Mouse (Mus musculus) neural tube, embryonic 12.5 days (tissue): ENCODE measurements around the gene Trak1. TPM values are rescaled to one million over a fixed set of nuclear protein-coding genes. Genes with fewer than 3 reads are reported as not detected.

Experiments used
- ATAC-seq: fragments of 200-750 bp; cut with Nextera tagmentation; 2 replicates; pipeline ENCODE4 v1.8.0; 2017; ENCODE audit warnings: low read depth, mild to moderate bottlenecking, moderate TSS enrichment, moderate library complexity; ENCODE audit not compliant: low FRiP score
- H3K27ac ChIP-seq: fragments of 300-500 bp; sonication (generic); 2 replicates; pipeline ENCODE4 v1.5.1; 2016
- H3K27me3 ChIP-seq: fragments of 300-500 bp; sonication (generic); replicated peaks from 2 replicates; pipeline ENCODE4 v1.6.1; 2016; ENCODE audit warnings: mild to moderate bottlenecking
- H3K36me3 ChIP-seq: fragments of 300-500 bp; sonication (generic); 2 replicates; pipeline ENCODE4 v1.6.1; 2016; ENCODE audit warnings: mild to moderate bottlenecking
- H3K4me1 ChIP-seq: fragments of 300-500 bp; sonication (generic); 2 replicates; pipeline ENCODE4 v1.6.1; 2016
- H3K4me2 ChIP-seq: fragments of 300-500 bp; sonication (generic); replicated peaks from 2 replicates; pipeline ENCODE4 v1.6.1; 2016; ENCODE audit warnings: mild to moderate bottlenecking
- H3K4me3 ChIP-seq: fragments of 300-500 bp; sonication (generic); 2 replicates; pipeline ENCODE4 v1.5.1; 2016
- H3K9ac ChIP-seq: fragments of 300-500 bp; sonication (generic); 2 replicates; pipeline ENCODE4 v1.6.1; 2016; ENCODE audit warnings: mild to moderate bottlenecking
- H3K9me3 ChIP-seq: fragments of 300-500 bp; sonication (generic); 2 replicates; pipeline ENCODE4 v1.6.1; 2016; ENCODE audit warnings: mild to moderate bottlenecking
- WGBS: fragments of 180-500 bp; shearing (Covaris S2); methylation state at CpG from one replicate; pipeline ENCODE4 v1.1.7; 2016; 5-methylcytosine and 5-hydroxymethylcytosine counted together
- polyA plus RNA-seq: library from polyadenylated mRNA; unstranded; fragments of >200 nt; fragmentation: Nextera tagmentation; extraction: Ambion mirVana; gene quantifications from 2 replicates; pipeline ENCODE4 v1.2.1, GENCODE M21; 2016

The Trak1 gene
- polyA plus RNA-seq, 1 experiment from 2014 or later: 41.7 TPM

DNA sequence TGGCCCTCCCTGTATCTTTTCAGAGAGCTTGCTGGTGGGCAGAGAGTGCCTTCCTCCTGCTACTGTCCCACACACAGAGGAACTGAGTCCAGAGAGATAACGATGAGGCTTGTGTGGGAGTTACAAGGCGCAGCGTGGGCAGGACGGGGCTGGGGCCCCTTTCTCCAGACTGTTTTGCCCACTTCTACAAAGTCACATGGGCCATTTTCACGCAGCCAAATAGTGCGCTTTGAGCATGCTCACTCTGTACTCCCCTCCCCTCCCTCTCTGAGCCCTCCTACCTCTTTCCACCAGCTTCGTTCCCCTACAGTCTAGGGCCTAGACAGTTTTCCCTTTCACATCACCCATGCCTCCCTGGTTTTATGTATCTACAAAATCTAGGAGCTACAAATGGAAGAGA is 87.3 kb downstream of the Trak1 start:
- no peak overlapping the region for H3K27ac ChIP-seq
- WGBS: 81% methylated on average over 7 of the region's 7 CpGs
- H3K9ac ChIP-seq: no peak overlapping the region
- H3K4me1 ChIP-seq: peaks cover 21% of the 10 kb centered on the region
- H3K9me3 ChIP-seq: no peaks in the 10 kb centered on the region
- H3K4me3 ChIP-seq: no peak overlapping the region
- no peak for ATAC-seq
- H3K36me3 ChIP-seq: no peaks in the 10 kb centered on the region
- H3K4me2 ChIP-seq: no peak overlapping the region
- H3K27me3 ChIP-seq: no peaks in the 10 kb centered on the region

DNA sequence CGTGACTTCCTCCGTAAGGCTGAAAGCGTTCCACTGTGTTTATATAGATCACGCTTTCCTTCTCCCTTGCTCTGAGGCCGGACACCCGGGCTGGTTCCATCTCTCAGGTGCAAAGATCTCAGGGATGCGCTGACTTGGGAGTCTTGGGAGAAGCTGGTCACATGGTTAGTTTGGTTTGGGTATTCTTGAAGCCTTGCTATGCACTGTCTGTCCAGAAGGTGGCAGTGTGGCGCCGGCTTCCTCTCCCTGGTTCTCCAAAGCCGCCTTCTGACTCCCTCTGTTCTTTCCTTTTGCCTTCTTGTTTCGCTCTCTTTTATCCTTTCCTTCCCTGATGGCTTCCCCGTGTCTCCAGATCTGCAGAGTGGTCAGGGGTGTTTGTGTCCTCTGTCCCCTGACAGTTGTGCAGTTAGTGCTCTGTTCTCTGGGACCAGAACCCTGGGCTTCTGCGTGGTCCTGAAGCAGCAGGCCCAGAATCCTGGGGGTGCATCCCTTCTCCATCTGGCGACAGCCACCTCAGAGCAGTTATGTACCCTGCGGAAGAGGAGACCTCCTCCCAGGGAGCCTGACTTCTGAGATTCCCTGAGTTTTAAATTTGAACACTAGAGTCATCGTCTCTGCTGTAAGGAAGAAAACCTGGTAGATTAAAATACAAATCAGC is 87.9 kb downstream of the Trak1 start:
- Histone ChIP-seq H3K4me1 (peaks cover 21% of the 10 kb centered on the region), H3K36me3 (no peaks in the 10 kb centered on the region), H3K27ac (no peak overlapping the region), H3K9ac (0 out of 2 replicates have a peak overlapping the region, but pooled peaks have one; percentile 26), H3K27me3 (no peaks in the 10 kb centered on the region), H3K9me3 (no peaks in the 10 kb centered on the region), H3K4me2 (no peak overlapping the region), H3K4me3 (no peak overlapping the region)
- WGBS: 36% methylated on average over 16 of the region's 16 CpGs
- ATAC-seq: no peak

DNA sequence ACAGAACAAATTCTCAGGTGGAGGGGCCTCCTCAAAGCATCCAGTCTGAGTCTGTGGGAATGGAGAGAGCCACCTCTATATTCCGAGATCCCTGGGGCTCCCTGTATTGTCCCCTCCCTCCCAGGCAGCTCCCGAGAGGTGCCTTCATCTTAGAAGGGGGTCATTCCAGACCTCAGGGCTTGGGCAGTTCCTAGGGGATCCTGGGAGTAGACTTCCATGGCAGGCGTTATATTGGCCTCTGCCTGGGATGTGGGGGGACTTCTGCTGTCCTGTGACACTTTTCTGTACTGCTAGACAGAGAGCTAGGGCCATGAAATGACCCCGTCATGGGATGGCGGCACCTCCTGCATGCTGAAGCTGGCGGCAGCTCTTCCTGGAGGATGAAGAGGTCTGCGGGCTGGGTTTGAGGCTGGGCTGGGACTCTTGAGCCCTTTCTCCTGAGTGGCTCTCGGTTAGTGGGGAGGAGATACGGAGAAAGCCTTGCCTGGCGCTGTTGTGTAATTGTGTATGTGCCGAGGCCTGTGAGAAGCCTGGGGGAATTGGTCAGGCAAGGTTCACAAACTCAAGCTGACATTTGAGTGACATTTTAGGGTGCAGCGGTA is 88.5 kb downstream of the Trak1 start:
- H3K4me1 ChIP-seq: peaks cover 21% of the 10 kb centered on the region
- no peaks in the 10 kb centered on the region for H3K27me3 ChIP-seq
- 0 out of 2 replicates have a peak overlapping the region, but pooled peaks have one; percentile 26 for H3K9ac ChIP-seq
- no peak overlapping the region for H3K4me2 ChIP-seq
- no peaks in the 10 kb centered on the region for H3K9me3 ChIP-seq
- 87% methylated on average over 12 of the region's 12 CpGs for WGBS
- no peak for ATAC-seq
- H3K4me3 ChIP-seq: no peak overlapping the region
- no peak overlapping the region for H3K27ac ChIP-seq
- H3K36me3 ChIP-seq: no peaks in the 10 kb centered on the region

DNA sequence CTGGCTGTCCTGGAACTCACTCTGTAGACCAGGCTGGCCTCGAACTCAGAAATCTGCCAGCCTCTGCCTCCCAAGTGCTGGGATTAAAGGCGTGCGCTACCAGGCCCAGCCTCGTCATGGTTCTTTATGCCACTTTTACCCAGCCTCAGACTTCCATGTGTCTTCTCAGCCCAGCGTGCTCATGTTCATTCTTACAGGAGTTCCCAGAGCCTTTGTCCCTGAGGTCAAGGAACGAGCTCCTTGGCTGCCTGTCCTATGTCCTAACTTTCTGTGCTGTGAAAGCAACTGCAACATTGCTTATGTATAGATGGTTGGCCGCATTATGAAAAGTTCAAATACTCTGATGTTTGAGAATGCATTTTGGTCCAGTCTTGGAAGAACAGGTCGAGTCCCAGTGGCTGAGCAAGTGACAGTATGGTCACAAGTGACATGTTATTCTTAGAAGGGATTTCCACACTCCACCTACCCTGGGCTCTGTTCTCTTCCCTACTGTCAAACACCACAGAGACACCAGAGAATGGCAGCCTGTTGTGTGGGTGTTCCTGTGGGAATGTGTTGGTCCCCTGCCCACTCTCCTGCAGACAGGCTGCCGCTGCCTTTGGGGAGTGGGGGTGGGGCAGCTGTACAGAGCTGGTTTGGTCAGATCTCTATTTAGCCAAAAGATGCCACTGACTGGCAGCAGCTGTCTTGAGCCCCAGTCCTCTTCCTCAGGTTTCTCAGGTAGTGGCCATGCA is 90.4 kb downstream of the Trak1 start:
- ATAC-seq: no peak
- no peak overlapping the region for H3K9ac ChIP-seq
- no peak overlapping the region for H3K4me3 ChIP-seq
- no peaks in the 10 kb centered on the region for H3K27me3 ChIP-seq
- H3K4me2 ChIP-seq: no peak overlapping the region
- H3K36me3 ChIP-seq: no peaks in the 10 kb centered on the region
- no peak overlapping the region for H3K27ac ChIP-seq
- 83% methylated on average over 9 of the region's 9 CpGs for WGBS
- H3K9me3 ChIP-seq: no peaks in the 10 kb centered on the region
- H3K4me1 ChIP-seq: peaks cover 14% of the 10 kb centered on the region

DNA sequence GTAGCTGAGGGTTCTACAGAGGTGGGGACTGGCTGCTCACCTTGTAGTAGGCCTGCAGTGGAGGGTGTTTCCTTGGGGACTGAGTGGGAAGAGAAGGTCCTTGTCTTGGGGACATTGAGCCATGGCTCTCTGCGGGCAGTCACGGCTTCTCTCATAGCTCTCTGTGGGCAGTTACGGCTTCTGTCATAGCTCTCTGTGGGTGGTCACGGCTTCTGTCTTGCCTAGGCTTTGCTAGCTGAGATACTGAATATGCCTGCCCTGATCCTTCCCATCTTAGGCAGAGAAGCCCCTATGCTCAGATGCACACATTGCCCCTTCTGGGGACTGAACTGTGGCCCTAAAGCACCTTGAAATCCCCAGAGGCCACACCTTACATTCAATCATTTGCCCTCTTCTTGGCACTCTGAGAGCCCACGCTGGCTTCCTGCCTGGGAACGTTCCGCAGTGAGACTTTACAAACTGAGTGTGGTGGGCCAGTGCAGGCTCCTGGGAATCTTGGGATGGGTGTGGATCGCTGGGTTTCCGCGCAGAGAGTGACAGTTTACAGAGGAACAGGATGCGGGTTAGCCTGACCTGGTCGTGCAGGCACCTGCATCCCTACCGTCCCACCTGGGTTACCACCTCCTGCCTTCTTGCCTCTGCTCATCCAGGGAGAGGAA is 91.1 kb downstream of the Trak1 start:
- ATAC-seq: no peak
- Histone ChIP-seq H3K4me1 (peaks cover 14% of the 10 kb centered on the region), H3K4me2 (no peak overlapping the region), H3K27ac (no peak overlapping the region), H3K9me3 (no peaks in the 10 kb centered on the region), H3K27me3 (no peaks in the 10 kb centered on the region), H3K4me3 (no peak overlapping the region), H3K9ac (no peak overlapping the region), H3K36me3 (0 out of 2 replicates have a peak, but pooled peaks cover 4% of the 10 kb centered on the region)
- WGBS: 69% methylated on average over 13 of the region's 13 CpGs

DNA sequence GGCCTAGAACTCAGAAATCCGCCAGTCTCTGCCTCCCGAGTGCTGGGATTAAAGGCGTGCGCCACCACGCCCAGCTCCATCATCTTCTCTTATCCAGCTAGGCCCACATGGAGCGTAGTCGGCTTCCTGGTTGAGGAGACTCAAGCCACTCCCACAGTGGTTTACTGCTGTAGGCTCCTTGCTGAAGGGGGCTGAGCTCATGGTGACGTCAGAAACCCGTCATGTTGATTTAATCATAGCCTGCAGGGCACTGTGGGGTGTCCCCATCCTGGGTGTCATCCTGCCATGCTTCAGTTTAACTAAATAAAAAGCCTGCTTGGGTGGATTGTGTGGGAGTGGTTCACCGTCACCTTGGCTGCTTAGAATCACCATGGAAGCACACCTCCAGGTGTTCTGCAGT is 92.0 kb downstream of the Trak1 start:
- H3K4me3 ChIP-seq: no peak overlapping the region
- no peak for ATAC-seq
- H3K9ac ChIP-seq: no peak overlapping the region
- H3K9me3 ChIP-seq: no peaks in the 10 kb centered on the region
- 0 out of 2 replicates have a peak, but pooled peaks cover 4% of the 10 kb centered on the region for H3K36me3 ChIP-seq
- H3K27me3 ChIP-seq: no peaks in the 10 kb centered on the region
- no peak overlapping the region for H3K4me2 ChIP-seq
- peaks cover 14% of the 10 kb centered on the region for H3K4me1 ChIP-seq
- WGBS: 81% methylated on average over 10 of the region's 10 CpGs
- H3K27ac ChIP-seq: no peak overlapping the region

DNA sequence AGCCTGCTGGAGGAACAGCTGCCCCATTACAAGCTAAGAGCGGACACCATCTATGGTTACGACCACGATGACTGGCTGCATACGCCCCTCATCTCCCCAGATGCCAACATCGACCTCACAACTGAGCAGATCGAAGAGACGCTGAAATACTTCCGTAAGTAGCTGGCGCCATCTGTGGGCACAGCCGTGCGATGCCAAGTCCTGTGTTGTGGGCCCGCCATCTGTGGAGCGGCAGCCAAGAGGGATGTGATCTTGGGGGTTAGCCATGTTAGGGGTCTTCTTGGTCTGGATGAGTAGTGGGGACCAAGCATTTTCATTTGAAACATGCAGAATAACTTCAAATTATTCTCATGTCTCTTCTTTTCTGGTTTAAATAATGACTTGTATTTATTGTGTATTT is 94.6 kb downstream of the Trak1 start:
- 92% methylated on average over 13 of the region's 13 CpGs for WGBS
- H3K4me3 ChIP-seq: no peak overlapping the region
- H3K36me3 ChIP-seq: peaks cover 11% of the 10 kb centered on the region; the same call in 1 of the 2 replicates
- no peaks in the 10 kb centered on the region for H3K9me3 ChIP-seq
- H3K27me3 ChIP-seq: no peaks in the 10 kb centered on the region
- H3K27ac ChIP-seq: no peak overlapping the region
- no peak overlapping the region for H3K9ac ChIP-seq
- peaks cover 8% of the 10 kb centered on the region; the same call in 1 of the 2 replicates for H3K4me1 ChIP-seq
- no peak for ATAC-seq
- no peak overlapping the region for H3K4me2 ChIP-seq

DNA sequence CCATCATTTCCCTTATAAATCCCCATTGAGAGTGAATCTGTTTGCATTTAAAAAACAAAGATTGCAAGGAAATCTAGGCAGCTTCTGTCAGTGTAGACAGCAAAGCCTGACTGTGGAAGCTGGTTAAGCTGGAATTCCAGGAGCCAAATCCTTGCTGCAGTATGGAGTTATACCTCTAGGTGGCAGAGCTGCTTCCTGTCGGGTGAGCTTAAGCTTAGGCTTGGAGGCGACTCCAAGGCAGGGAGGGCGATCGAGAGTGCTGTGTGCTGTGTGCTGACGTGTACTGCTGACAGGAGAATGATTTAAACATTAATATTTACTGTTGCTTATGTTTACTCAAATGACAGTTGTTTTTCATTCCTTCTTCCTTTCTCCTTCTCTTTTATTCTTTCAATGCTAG is 95.1 kb downstream of the Trak1 start:
- Histone ChIP-seq H3K4me1 (peaks cover 8% of the 10 kb centered on the region; the same call in 1 of the 2 replicates), H3K4me2 (no peak overlapping the region), H3K4me3 (no peak overlapping the region), H3K36me3 (peaks cover 11% of the 10 kb centered on the region; the same call in 1 of the 2 replicates), H3K27me3 (no peaks in the 10 kb centered on the region), H3K9ac (no peak overlapping the region), H3K9me3 (no peaks in the 10 kb centered on the region), H3K27ac (no peak overlapping the region)
- WGBS: 60% methylated on average over 5 of the region's 5 CpGs
- no peak for ATAC-seq

DNA sequence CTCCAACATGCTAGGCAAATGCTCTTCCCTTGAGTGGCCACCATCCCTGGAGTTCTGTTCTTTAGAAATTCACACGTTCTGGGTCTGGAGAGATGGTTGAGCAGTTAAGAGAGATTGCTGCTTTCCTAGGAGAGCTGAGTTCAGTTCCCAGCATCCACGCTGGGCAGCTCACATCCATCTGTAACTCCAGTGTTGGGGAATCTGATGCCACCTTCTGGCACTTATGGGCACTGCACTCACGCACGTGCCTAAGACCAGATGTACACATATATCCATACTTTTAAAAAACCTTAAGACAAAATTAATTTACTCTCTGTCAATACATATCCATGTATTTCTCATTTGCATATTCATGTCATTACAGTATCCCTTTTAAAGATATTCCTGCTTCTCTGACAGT is 95.8 kb downstream of the Trak1 start:
- Histone ChIP-seq H3K4me2 (no peak overlapping the region), H3K9ac (no peak overlapping the region), H3K27ac (no peak overlapping the region), H3K4me3 (no peak overlapping the region), H3K36me3 (peaks cover 11% of the 10 kb centered on the region; the same call in 1 of the 2 replicates), H3K9me3 (no peaks in the 10 kb centered on the region), H3K27me3 (no peaks in the 10 kb centered on the region), H3K4me1 (peaks cover 9% of the 10 kb centered on the region; the same call in 1 of the 2 replicates)
- no peak for ATAC-seq
- 97% methylated on average over 4 of the region's 4 CpGs for WGBS

DNA sequence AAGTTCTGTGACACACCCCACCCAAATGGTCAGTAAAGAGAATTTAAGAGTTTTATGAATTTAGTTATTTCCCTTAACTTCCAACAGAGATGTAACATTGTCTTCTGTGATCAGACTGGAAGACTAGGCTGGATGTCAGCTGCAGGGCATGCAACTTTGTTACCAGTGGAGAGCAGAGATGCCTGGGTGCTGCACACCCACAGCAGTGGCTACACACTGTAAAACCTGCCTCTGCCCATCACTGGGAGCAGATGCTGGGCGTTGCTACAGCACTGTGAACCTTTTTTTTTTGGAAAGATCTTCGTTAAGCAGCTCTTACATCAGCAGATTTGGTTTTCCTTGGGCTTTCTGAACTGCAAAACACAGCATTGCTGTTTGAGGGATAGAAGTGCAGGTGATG is 97.6 kb downstream of the Trak1 start:
- H3K36me3 ChIP-seq: peaks cover 11% of the 10 kb centered on the region; the same call in 1 of the 2 replicates
- 85% methylated on average over 2 of the region's 2 CpGs for WGBS
- H3K4me1 ChIP-seq: peaks cover 15% of the 10 kb centered on the region

DNA sequence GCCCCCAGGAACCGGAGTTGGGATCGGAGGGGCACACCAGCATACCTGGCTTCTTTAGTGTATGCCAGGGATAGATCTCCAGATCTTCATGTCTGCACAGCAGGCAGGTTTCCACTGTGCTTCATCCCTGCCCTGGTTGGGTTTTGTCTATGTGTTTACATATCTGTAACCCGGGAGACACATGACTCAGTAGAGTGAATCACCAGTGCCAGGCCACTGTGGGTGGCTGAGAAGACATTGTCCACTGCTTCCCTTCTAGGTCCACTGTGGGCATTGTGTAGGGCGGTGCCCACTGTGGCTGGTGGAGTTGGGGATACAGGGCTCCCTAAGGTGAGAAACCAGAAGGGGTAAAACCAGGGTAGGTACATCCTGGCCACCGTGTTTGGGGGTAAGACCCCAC is 98.5 kb downstream of the Trak1 start:
- peaks cover 11% of the 10 kb centered on the region; the same call in 1 of the 2 replicates for H3K36me3 ChIP-seq
- H3K4me3 ChIP-seq: no peak overlapping the region
- ATAC-seq: no peak
- no peaks in the 10 kb centered on the region for H3K27me3 ChIP-seq
- WGBS: 93% methylated on average over 5 of the region's 5 CpGs
- H3K9ac ChIP-seq: no peak overlapping the region
- no peak overlapping the region for H3K27ac ChIP-seq
- no peak overlapping the region for H3K4me2 ChIP-seq
- H3K9me3 ChIP-seq: no peaks in the 10 kb centered on the region
- peaks cover 18% of the 10 kb centered on the region for H3K4me1 ChIP-seq

More for the DNA sequence above, 97.6 kb downstream of the Trak1 start:
- Histone ChIP-seq H3K9me3 (no peaks in the 10 kb centered on the region), H3K9ac (no peak overlapping the region), H3K4me3 (no peak overlapping the region), H3K4me2 (no peak overlapping the region), H3K27ac (no peak overlapping the region), H3K27me3 (no peaks in the 10 kb centered on the region)
- no peak for ATAC-seq
